Mouse (Mus musculus): ENCODE measurements around the gene Ctnnbip1. TPM values are rescaled to one million over a fixed set of nuclear protein-coding genes. Genes with fewer than 3 reads are reported as not detected.

The Ctnnbip1 gene
- total and polyA plus RNA-seq, 2 experiments from 2014 or later, result 109 to 116 TPM

- TF ChIP-seq CTCF (IDR thresholded peaks at IDR 0.05), result peak; percentile 57
- H3K4me1 ChIP-seq (ENCODE audit: insufficient read depth, low read length), result no peaks in the 10 kb centered on the region
- no peak overlapping the region for H3K9ac ChIP-seq (replicated peaks; ENCODE audit: low read length, poor library complexity, severe bottlenecking)
- over 99% methylated on average over 3 of the region's 3 CpGs for WGBS
- no peak overlapping the region for H3K27ac ChIP-seq (ENCODE audit: low read depth, low read length)
- H3K9me3 ChIP-seq (ENCODE audit: low read length), result 0 out of 2 replicates have a peak, but pooled peaks cover 2% of the 10 kb centered on the region
- no peak overlapping the region for H3K4me2 ChIP-seq (ENCODE audit: low read depth, low read length, poor library complexity, severe bottlenecking)
- no peak overlapping the region for H3K4me3 ChIP-seq (ENCODE audit: low read depth, low read length)
- peaks cover 3% of the 10 kb centered on the region; the same call in 1 of the 2 replicates for H3K36me3 ChIP-seq (ENCODE audit: insufficient read depth, low read length)
- DNase-seq (ENCODE audit: low spot score), result no peak
- ATAC-seq (ENCODE audit: low FRiP score), result no peak
- no peaks in the 10 kb centered on the region for H3K27me3 ChIP-seq (ENCODE audit: insufficient read depth, low read length)
Observed at GRCm38 (mm10) chr4:149614869-149615268, 96.8 kb downstream of the Ctnnbip1 start.

Small RNA genes within 50 kb of the gene (microRNA-seq; reads per million reads assigned to microRNA genes)
- gene Mir5616 (ENCODE audit: borderline number of aligned reads), result 1.3 reads per million

Other genes with a start within 250 kb of the Ctnnbip1 start
- gene Kif1b, start 210.5 kb upstream of the Ctnnbip1 start, total RNA-seq (2014; rRNA removed), result 308 and 425 TPM in 2 replicates
- 183 and 215 TPM in 2 replicates for gene Kif1b, start 210.5 kb upstream of the Ctnnbip1 start, polyA plus RNA-seq (2015; fragmentation: Nextera tagmentation; extraction: Ambion mirVana)
- 94.4 and 113 TPM in 2 replicates for gene Ube4b, start 91.5 kb upstream of the Ctnnbip1 start, total RNA-seq (2014; rRNA removed)
- gene Ube4b, start 91.5 kb upstream of the Ctnnbip1 start, polyA plus RNA-seq (2015; fragmentation: Nextera tagmentation; extraction: Ambion mirVana), result 46.2 and 51.9 TPM in 2 replicates
- gene Rbp7, start 63.3 kb upstream of the Ctnnbip1 start, total RNA-seq (2014; rRNA removed), result not detected in 2 replicates
- 0.44 and 0.49 TPM in 2 replicates for gene Rbp7, start 63.3 kb upstream of the Ctnnbip1 start, polyA plus RNA-seq (2015; fragmentation: Nextera tagmentation; extraction: Ambion mirVana)
- gene Tmem274, start 40.9 kb upstream of the Ctnnbip1 start, total RNA-seq (2014; rRNA removed), result not detected in 2 replicates
- not detected in 2 replicates for gene Tmem274, start 40.9 kb upstream of the Ctnnbip1 start, polyA plus RNA-seq (2015; fragmentation: Nextera tagmentation; extraction: Ambion mirVana)
- gene Nmnat1, start 33.0 kb upstream of the Ctnnbip1 start, total RNA-seq (2014; rRNA removed), result 2.9 and 6.3 TPM in 2 replicates
- gene Nmnat1, start 33.0 kb upstream of the Ctnnbip1 start, polyA plus RNA-seq (2015; fragmentation: Nextera tagmentation; extraction: Ambion mirVana), result 4.1 and 4.3 TPM in 2 replicates
- gene Lzic, start 33.0 kb upstream of the Ctnnbip1 start, total RNA-seq (2014; rRNA removed), result 44.3 and 54.7 TPM in 2 replicates
- gene Lzic, start 33.0 kb upstream of the Ctnnbip1 start, polyA plus RNA-seq (2015; fragmentation: Nextera tagmentation; extraction: Ambion mirVana), result 34.4 and 39.3 TPM in 2 replicates
- 552 and 565 TPM in 2 replicates for gene Clstn1, start 68.2 kb downstream of the Ctnnbip1 start, total RNA-seq (2014; rRNA removed)
- 196 and 209 TPM in 2 replicates for gene Clstn1, start 68.2 kb downstream of the Ctnnbip1 start, polyA plus RNA-seq (2015; fragmentation: Nextera tagmentation; extraction: Ambion mirVana)
- 15.9 and 18.5 TPM in 2 replicates for gene Pik3cd, start 184.3 kb downstream of the Ctnnbip1 start, total RNA-seq (2014; rRNA removed)
- 9.7 and 10.4 TPM in 2 replicates for gene Pik3cd, start 184.3 kb downstream of the Ctnnbip1 start, polyA plus RNA-seq (2015; fragmentation: Nextera tagmentation; extraction: Ambion mirVana)
- gene Tmem201, start 219.8 kb downstream of the Ctnnbip1 start, total RNA-seq (2014; rRNA removed), result 55.2 and 67.8 TPM in 2 replicates
- 44.8 and 48.5 TPM in 2 replicates for gene Tmem201, start 219.8 kb downstream of the Ctnnbip1 start, polyA plus RNA-seq (2015; fragmentation: Nextera tagmentation; extraction: Ambion mirVana)

Measured in midbrain, postnatal 0 days (tissue).